Mouse (Mus musculus) hindbrain, embryonic 11.5 days (tissue): ENCODE results near the gene Upk3b. TPM values are rescaled to one million over a fixed set of nuclear protein-coding genes. Genes with fewer than 3 reads are reported as not detected.

ENCODE experiments used
- ATAC-seq: fragments of 200-750 bp; cut with Nextera tagmentation; 2 replicates; pipeline ENCODE4 v1.8.0; 2017; ENCODE audit warnings: mild to moderate bottlenecking, moderate TSS enrichment, moderate library complexity; ENCODE audit not compliant: low FRiP score
- DNase-seq: peaks from one replicate; pipeline ENCODE4 v3.0.0-alpha.2; 2015; ENCODE audit warnings: low spot score
- H3K27ac ChIP-seq: fragments of 300-500 bp; sonication (generic); 2 replicates; pipeline ENCODE4 v1.5.1; 2014; ENCODE audit warnings: mild to moderate bottlenecking, low read depth, low read length
- H3K27me3 ChIP-seq: fragments of 300-500 bp; sonication (generic); 2 replicates; pipeline ENCODE4 v1.6.1; 2014; ENCODE audit warnings: mild to moderate bottlenecking, low read length, moderate library complexity, mixed read lengths; ENCODE audit not compliant: control insufficient read depth, insufficient read depth
- H3K36me3 ChIP-seq: fragments of 300-500 bp; sonication (generic); 2 replicates; pipeline ENCODE4 v1.6.1; 2014; ENCODE audit warnings: mild to moderate bottlenecking, low read length, moderate library complexity, mixed read lengths; ENCODE audit not compliant: control insufficient read depth, insufficient read depth
- H3K4me1 ChIP-seq: fragments of 300-500 bp; sonication (generic); replicated peaks from 2 replicates; pipeline ENCODE4 v1.6.1; 2014; ENCODE audit warnings: low read length, mixed read lengths; ENCODE audit not compliant: control insufficient read depth, insufficient read depth
- H3K4me2 ChIP-seq: fragments of 300-500 bp; sonication (generic); replicated peaks from 2 replicates; pipeline ENCODE4 v1.6.1; 2014; ENCODE audit warnings: mild to moderate bottlenecking, low read depth, low read length
- H3K4me3 ChIP-seq: fragments of 300-500 bp; sonication (generic); 2 replicates; pipeline ENCODE4 v1.5.1; 2014; ENCODE audit warnings: low read depth, low read length
- H3K9ac ChIP-seq: fragments of 300-500 bp; sonication (generic); 2 replicates; pipeline ENCODE4 v1.6.1; 2014; ENCODE audit warnings: low read depth, low read length
- H3K9me3 ChIP-seq: fragments of 300-500 bp; sonication (generic); 2 replicates; pipeline ENCODE4 v1.6.1; 2016; ENCODE audit warnings: low read length; ENCODE audit not compliant: control insufficient read depth
- WGBS: fragments of 180-500 bp; shearing (Covaris S2); extraction: QIAGEN DNeasy Blood & Tissue Kit; methylation state at CpG from one replicate; pipeline ENCODE4 v1.1.7; 2014; 5-methylcytosine and 5-hydroxymethylcytosine counted together
- polyA plus RNA-seq: library from polyadenylated mRNA; unstranded; fragments of >200 nt; fragmentation: Nextera tagmentation; extraction: Ambion mirVana; gene quantifications from 2 replicates; pipeline ENCODE4 v1.2.1, GENCODE M21; 2014

Gene Upk3b
- polyA plus RNA-seq, 1 experiment from 2014 or later = 0.45 TPM

DNA sequence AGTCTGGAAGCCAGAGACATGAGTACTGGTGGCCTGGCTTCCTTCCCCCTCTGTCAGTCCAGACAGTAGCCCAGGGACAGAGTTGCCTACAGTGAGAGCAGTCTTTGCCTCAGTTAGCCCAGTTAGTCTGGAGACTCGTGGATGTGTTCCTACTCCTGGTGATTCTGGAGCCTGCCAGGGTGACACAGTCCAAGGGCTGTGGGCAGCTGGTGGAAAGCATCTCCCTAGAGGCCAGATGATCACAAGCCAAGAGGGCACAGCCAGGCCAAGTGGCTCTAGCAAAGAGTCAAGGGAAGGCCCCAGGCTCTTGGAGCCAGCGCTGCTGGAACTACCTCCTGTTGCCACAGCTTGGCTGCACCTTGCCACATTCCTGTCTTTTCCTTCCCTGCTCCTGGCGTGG is 12.6 kb upstream of the Upk3b start:
- no peak overlapping the region for H3K9ac ChIP-seq
- H3K27ac ChIP-seq = no peak overlapping the region
- no peak overlapping the region for H3K4me3 ChIP-seq
- H3K36me3 ChIP-seq = 0 out of 2 replicates have a peak, but pooled peaks cover 2% of the 10 kb centered on the region
- 89% methylated on average over 3 of the region's 3 CpGs for WGBS
- H3K9me3 ChIP-seq = no peaks in the 10 kb centered on the region
- no peaks in the 10 kb centered on the region for H3K4me1 ChIP-seq
- no peak for ATAC-seq
- no peaks in the 10 kb centered on the region for H3K27me3 ChIP-seq
- no peak for DNase-seq
- H3K4me2 ChIP-seq = no peak overlapping the region

DNA sequence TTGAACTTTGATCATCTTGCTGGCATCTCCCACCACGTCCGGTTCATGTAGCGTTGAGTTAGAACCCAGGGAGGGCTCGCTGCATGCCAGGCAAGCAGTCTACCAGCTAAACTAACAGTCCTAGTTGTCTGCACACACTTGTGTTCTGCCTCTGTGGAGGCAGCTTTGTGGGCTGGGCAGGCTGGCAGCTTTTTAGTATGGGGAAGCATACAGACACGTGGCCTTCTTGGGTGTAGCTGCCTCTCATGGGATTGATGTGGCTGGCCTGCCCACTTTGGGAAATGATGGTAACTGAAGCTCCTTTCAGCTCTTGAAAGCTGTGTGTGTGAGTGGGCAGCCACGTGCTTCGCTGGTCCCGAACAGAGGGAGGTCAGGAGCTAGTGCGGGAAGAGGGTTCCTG is 11.4 kb upstream of the Upk3b start:
- H3K27ac ChIP-seq = no peak overlapping the region
- no peaks in the 10 kb centered on the region for H3K27me3 ChIP-seq
- no peak overlapping the region for H3K9ac ChIP-seq
- 0 out of 2 replicates have a peak, but pooled peaks cover 3% of the 10 kb centered on the region for H3K36me3 ChIP-seq
- ATAC-seq = no peak
- WGBS = 78% methylated on average over 9 of the region's 9 CpGs
- H3K4me2 ChIP-seq = no peak overlapping the region
- H3K4me3 ChIP-seq = no peak overlapping the region
- DNase-seq = no peak
- H3K9me3 ChIP-seq = no peaks in the 10 kb centered on the region
- no peaks in the 10 kb centered on the region for H3K4me1 ChIP-seq

GRCm38 (mm10) chr5:136027612-136028311 is 10.5 kb upstream of the Upk3b start:
- Histone ChIP-seq H3K27ac (no peak overlapping the region), H3K4me2 (no peak overlapping the region), H3K27me3 (no peaks in the 10 kb centered on the region), H3K4me1 (no peaks in the 10 kb centered on the region), H3K9ac (no peak overlapping the region), H3K4me3 (no peak overlapping the region), H3K9me3 (no peaks in the 10 kb centered on the region), H3K36me3 (peaks cover 7% of the 10 kb centered on the region; the same call in 1 of the 2 replicates)
- DNase-seq = no peak
- WGBS = 83% methylated on average over 11 of the region's 11 CpGs
- ATAC-seq = no peak

DNA sequence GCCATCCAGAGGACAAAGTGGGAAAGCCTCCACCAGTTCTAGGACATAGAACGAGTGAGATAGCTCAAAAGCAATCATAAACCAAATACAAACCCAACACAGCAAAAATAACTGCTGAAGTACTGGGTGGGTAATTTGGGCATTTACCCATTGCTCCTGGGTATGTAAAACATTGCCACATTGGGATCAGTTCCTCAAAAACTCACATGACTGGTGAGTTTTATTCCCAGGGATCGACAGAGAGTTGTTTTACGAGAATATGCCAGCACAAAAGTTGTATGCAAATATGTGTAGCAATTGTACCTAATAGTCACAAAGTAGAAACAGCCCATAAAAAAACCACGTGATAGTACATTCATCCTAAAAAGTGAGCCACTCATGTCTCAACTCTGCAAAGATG is 3.4 kb upstream of the Upk3b start:
- H3K4me1 ChIP-seq = no peaks in the 10 kb centered on the region
- no peak overlapping the region for H3K9ac ChIP-seq
- no peak overlapping the region for H3K4me3 ChIP-seq
- ATAC-seq (no peak), DNase-seq (no peak)
- H3K4me2 ChIP-seq = no peak overlapping the region
- H3K27me3 ChIP-seq = no peaks in the 10 kb centered on the region
- no peak overlapping the region for H3K27ac ChIP-seq
- peaks cover 5% of the 10 kb centered on the region; the same call in 1 of the 2 replicates for H3K36me3 ChIP-seq
- 82% methylated on average over 4 of the region's 4 CpGs for WGBS
- H3K9me3 ChIP-seq = no peaks in the 10 kb centered on the region

- H3K36me3 ChIP-seq = peaks cover 5% of the 10 kb centered on the region; the same call in 1 of the 2 replicates
- no peak overlapping the region for H3K9ac ChIP-seq
- ATAC-seq = no peak
- H3K4me3 ChIP-seq = no peak overlapping the region
- no peak overlapping the region for H3K4me2 ChIP-seq
- H3K27me3 ChIP-seq = no peaks in the 10 kb centered on the region
- no peak for DNase-seq
- no peaks in the 10 kb centered on the region for H3K9me3 ChIP-seq
- no peak overlapping the region for H3K27ac ChIP-seq
- 71% methylated on average over 1 of the region's 1 CpGs for WGBS
- H3K4me1 ChIP-seq = no peaks in the 10 kb centered on the region
Measured at GRCm38 (mm10) chr5:136035285-136035684, 3.0 kb upstream of the Upk3b start.

GRCm38 (mm10) chr5:136036667-136037066 is 1.6 kb upstream of the Upk3b start:
- H3K4me3 ChIP-seq = no peak overlapping the region
- no peaks in the 10 kb centered on the region for H3K27me3 ChIP-seq
- peaks cover 5% of the 10 kb centered on the region; the same call in 1 of the 2 replicates for H3K36me3 ChIP-seq
- no peak overlapping the region for H3K9ac ChIP-seq
- no peak for ATAC-seq
- WGBS = 80% methylated on average over 1 of the region's 1 CpGs
- no peak overlapping the region for H3K4me2 ChIP-seq
- no peaks in the 10 kb centered on the region for H3K4me1 ChIP-seq
- no peaks in the 10 kb centered on the region for H3K9me3 ChIP-seq
- no peak for DNase-seq
- no peak overlapping the region for H3K27ac ChIP-seq

- Histone ChIP-seq H3K4me3 (no peak overlapping the region), H3K4me2 (no peak overlapping the region), H3K27ac (no peak overlapping the region), H3K9ac (no peak overlapping the region), H3K36me3 (no peaks in the 10 kb centered on the region), H3K9me3 (no peaks in the 10 kb centered on the region), H3K4me1 (no peaks in the 10 kb centered on the region), H3K27me3 (no peaks in the 10 kb centered on the region)
- DNase-seq = no peak
- WGBS = 39% methylated on average over 5 of the region's 5 CpGs
- ATAC-seq = no peak
Measured at GRCm38 (mm10) chr5:136040210-136040609, 1.9 kb downstream of the Upk3b start.

DNA sequence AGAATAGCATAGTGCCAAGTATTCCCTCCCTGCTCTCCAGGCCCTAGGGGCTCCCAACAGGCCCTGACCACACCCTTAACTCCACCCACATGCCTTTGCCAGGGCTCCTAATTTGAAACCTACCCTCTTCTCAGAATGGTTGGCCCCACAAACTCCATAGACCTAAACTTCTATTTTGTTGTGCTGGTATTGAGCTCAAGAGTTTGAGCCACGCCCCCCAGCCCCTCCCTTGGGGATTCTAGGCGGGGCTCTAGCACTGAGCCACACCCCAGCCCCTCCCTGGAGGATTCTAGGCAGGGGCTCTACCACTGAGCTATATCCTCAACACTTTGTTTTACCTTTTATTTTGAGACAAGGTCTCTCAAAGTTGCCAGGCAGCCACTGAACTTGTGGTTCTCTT is 3.0 kb downstream of the Upk3b start:
- no peaks in the 10 kb centered on the region for H3K9me3 ChIP-seq
- no peaks in the 10 kb centered on the region for H3K4me1 ChIP-seq
- no peak overlapping the region for H3K4me3 ChIP-seq
- no peak for DNase-seq
- ATAC-seq = no peak
- 26% methylated on average over 2 of the region's 2 CpGs for WGBS
- no peak overlapping the region for H3K27ac ChIP-seq
- H3K36me3 ChIP-seq = no peaks in the 10 kb centered on the region
- no peak overlapping the region for H3K9ac ChIP-seq
- no peak overlapping the region for H3K4me2 ChIP-seq
- H3K27me3 ChIP-seq = no peaks in the 10 kb centered on the region

DNA sequence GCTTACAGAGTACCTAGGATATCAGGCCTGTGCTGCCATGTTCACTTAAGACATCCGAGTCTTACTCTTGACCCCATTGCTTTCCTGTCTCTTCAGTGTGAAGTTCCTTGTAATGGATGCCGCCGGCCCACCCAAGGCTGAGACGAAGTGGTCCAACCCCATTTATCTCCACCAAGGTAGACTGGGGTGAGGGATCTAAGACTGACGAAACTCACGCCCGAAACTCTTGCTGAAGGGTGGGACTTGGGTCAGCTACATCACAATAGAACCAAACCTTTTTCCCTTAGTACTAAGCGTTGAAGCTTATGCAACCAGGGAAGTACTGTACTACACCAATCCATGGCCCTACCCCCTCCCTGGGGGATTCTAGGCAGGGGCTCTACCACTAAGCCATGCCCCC is 3.4 kb downstream of the Upk3b start:
- 93% methylated on average over 8 of the region's 8 CpGs for WGBS
- H3K4me3 ChIP-seq = no peak overlapping the region
- H3K27me3 ChIP-seq = no peaks in the 10 kb centered on the region
- H3K36me3 ChIP-seq = no peaks in the 10 kb centered on the region
- H3K9ac ChIP-seq = no peak overlapping the region
- no peak overlapping the region for H3K4me2 ChIP-seq
- ATAC-seq (no peak), DNase-seq (no peak)
- H3K27ac ChIP-seq = no peak overlapping the region
- H3K9me3 ChIP-seq = no peaks in the 10 kb centered on the region
- no peaks in the 10 kb centered on the region for H3K4me1 ChIP-seq
